Mouse (Mus musculus) embryo, embryonic 9.5 days (tissue): ENCODE measurements around the gene Prox1.

Source experiments
- DNase-seq: peaks from one replicate; pipeline ENCODE4 v3.0.0-alpha.2; 2017; ENCODE audit errors: extremely low spot score

The Prox1 gene

DNA sequence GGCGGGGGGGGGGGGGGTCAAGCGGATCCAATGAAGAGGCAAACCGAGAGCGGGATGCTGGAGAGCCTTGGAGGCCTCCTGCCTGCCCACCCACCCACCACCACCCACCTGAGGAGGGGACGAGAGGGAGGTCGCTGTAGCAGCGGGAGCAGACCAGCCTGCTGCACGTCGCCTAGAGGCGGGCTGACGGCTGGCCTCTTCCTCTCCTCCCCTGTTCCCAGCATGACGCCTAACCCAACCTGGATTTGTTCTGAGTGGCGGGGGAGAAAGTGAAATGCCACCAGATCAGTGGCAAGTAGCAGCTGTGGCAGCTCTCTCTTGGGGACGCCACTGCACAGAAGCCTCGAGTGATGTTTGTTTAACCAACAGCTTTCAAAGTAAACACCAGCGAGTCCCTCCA, 3.1 kb upstream of the Prox1 start:
- no peak for DNase-seq

GRCm38 (mm10) chr1:190172979-190173461, 2.5 kb upstream of the Prox1 start:
- no peak for DNase-seq

DNA sequence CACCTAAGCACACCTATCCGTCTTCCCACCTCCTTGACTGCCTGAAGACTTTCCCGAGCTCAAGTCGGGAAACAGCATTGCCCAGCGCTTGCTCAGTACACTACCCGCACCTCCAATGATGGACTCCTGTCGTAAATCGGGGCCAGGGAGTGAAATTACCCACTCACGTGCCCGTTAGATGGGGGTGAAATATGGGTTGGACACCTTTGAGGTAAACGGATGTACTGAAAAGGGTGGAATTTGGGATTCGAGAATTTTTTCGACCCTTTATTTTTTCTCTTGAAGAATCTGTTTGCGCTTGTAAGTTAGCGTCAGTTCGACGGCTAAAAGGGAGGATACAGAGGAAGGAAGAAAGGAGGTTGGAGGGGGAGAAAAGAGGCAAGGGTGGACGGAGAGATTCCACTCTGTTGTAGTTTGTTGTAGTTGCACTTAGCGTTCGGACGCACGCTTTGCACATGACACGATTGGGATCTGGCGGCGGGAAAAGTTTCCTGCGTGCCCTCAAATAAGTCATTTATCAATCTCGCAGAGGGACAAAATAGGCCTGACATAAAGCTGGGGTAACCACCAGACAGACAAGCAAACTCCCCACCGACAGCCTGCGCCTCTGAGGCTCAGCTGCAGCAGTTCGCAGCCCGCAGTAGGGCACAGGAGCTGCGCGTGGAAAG, 1.9 kb upstream of the Prox1 start:
- DNase-seq: no peak

DNA sequence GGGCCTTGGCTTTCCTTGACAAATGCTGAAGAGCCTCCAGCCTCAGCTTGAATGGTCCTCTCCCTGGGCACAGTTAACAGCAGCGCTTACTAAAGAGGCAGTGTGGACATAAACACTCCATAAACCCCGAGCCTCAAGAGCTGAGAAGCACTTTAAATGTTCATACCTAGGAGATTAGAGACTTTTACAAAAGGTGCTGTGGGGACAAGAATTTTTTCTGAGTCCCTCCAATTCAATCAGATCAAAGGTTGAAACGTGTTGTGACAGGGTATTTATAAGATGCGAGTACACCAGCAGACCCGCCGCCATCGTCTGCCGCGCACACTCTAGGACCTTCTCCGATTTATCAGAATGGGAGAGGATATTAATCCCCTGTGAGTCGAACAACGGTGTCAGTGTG, 1.2 kb upstream of the Prox1 start:
- no peak for DNase-seq

GRCm38 (mm10) chr1:190171341-190171740, 827 bp upstream of the Prox1 start:
- DNase-seq: no peak

DNA sequence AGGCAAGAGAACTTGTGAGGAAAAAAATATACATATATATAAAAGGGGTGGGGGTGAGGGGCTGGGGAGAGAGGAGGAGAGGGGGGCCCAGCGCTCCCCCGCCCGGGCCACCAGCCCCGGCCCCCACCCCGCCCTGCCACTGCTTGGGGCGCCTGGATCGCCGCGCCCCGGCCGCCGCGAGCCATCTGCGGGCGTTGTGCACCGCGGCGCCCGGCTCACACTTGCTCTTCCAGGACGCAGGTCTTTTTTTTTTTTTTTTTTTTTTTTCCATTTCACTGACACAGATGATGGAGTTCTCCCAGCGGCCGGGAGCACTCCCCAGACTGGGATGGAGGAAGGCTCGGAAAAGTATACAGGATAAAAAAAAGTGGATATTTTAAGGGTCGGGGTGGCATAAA, 304 bp upstream of the Prox1 start:
- DNase-seq: no peak

DNA sequence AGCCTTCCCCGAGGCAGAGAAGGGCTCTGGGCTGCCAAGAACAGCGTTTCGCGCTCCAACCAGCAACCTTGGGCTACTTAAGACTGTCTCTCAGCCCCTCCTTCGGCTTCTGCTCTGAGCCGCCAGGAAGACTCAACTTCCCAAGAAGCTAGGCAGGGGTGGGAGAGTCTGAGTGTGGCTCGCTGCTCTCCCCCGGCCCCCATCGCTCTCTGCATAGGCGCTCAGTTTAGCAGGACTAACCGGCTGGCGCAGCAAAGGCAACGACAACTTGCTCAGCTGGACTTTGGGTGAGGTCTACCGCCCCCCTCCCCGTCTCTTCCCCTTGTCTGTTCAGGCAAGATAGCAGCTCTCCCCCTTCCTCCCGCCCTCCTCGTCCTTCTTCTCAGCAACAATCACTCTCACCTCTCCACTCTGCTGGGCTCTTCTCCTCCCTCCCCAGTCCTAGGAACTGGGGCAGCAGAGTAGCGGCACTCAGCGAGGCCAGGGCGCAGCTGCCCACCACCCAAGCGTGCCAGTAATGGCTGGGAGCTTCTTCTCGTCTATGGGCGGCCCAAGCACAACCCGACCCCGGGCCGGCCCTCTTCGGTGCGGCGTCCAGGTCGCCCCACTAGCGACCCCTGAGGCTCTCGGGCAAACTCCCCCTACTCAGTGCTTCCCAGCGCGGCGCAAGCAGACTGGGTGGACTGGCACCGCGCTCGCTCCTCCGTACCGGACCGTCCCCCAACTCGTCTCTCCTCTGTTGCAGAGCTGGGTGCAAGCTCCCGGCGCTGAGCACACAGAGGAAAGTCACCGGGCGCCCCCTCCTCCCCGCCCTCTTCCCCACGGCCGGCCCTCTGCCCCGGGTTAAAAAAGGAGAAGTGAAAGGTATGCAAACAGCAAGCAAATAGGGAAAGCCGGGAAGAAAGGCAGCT, 1.5 kb downstream of the Prox1 start:
- DNase-seq: peak; percentile 72

- DNase-seq: no peak
These were observed 2.4 kb downstream of the Prox1 start for GRCm38 (mm10) chr1:190168115-190168514.

- no peak for DNase-seq
These were observed 2.9 kb downstream of the Prox1 start for GRCm38 (mm10) chr1:190167609-190168008.

GRCm38 (mm10) chr1:190165511-190165910, 5.0 kb downstream of the Prox1 start:
- DNase-seq: no peak

DNA sequence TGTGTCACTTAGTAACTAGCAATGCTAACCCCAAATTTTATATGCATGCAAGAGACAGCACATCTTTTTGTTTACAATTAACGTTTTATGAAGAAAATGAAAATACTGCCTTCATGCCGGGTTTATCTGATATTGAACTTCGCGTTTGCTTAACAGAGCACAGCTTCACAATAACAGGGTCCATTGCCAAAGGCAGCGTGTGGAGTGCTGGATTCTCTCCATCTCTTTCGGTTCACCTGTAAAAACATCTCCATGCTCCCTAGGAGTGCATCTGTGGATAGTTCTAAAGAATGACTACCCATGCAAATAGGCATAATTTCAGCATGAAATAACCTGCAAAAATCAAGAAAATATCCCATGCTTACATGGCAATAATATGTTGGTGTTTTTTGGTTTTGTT, 7.0 kb downstream of the Prox1 start:
- DNase-seq: no peak

DNA sequence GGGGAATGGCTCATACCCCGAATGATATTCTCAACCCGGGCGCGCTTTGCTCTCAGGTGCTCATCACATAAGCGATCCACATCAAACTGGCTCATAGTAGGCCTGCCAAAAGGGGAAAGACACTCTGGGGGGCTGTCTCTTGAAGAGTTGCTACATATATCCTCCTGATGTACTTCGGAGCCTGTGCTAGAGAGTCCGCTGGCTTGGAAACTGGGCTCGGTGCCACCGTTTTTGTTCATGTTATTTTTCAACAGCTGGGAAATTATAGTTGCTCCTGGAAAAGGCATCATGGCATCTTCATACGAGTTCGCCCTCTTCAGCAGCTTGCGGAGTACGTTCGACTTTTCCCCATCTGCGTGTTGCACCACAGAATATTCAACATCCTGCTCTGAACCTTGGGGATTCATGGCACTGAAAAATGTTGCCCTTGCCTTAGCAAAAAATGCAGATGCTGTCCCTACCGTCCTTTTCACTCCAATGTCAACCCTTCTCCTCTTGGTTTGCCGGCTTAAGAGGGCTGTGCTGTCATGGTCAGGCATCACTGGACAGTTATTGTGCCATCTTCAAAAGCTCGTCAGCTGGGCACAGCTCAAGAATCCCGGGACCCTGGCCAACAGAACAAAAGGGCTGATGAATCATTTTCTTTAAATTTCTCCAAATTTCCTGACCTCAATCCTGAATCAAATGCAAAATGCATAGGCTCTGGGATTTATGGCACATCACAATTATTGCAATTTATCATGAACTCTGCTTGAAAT, 8.6 kb downstream of the Prox1 start:
- no peak for DNase-seq

DNA sequence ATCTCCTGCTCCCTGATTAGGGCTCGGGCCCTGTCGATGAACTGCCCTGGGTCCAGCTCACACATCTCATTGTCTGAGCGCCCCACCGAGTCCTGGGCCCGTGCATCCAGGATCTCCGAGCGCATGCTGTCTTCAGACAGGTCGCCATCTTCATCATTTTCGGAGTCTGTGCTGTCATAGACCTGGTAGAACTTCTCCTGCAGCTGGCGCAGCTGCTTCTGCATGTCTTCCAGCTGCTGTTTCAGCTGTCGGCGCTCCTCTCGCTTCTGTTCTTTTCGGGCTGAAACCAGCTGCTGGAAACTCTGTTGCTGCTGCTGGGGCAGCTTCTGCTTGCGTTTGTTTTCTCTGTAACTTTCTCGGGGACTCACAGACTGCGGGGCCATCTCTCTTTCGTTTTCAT, 9.2 kb downstream of the Prox1 start:
- DNase-seq: no peak

DNA sequence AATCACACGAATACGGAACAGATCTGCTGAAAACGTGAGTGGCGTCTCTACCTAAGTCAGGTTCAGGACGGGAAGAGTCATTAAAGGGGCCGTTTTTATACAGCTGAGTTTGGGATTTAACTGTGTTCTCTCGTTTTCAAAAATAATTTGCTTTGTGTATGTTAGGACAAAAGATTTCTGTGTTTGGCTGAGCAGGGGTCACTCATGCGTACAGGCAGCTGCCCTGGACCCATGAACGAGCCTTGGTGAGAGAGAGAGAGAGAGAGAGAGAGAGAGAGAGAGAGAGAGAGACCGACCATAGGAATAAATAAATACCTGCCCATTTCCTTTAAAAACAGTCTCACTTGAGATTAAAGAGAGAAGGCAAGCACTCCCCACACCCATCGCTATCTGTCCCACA, 11.1 kb downstream of the Prox1 start:
- DNase-seq: no peak

DNA sequence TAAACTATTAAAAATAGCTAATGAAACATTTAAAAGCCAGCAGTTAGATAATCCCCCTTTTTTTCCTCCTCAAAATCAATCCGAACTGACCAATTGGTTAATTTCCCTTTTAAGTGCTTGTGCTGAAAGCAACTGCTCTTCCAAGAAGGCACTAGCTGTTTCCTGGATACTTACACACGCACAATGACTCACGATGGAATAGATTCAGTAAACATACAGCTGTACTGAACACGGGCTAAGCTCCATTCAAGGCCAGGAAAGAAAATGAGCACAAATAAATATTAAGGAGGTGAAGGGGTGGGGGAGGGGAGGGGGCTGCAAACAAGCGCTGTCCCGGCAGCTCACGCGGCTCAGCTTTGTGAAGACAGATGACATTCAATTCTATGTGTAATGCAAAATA, 14.8 kb downstream of the Prox1 start:
- no peak for DNase-seq

GRCm38 (mm10) chr1:190155021-190155420, 15.5 kb downstream of the Prox1 start:
- DNase-seq: no peak

DNA sequence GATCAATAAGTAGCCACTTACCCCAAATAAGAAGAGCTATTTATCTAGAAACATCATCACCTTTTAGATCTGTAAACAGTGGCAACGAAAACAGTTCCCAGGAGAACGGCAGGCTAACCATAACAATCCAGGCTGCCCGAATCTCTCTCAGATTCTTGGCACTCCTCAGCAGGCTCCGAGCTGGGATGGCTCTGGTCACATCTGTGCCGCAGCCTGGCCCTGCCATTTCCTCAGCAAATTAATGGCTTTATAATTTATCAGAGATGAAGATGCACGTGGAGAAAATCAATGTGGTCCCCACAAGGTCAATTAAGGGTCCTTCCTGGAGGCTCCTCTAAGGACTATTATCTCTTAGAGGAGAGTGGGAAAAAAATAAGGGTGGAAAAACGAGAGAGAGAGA, 16.2 kb downstream of the Prox1 start:
- no peak for DNase-seq

DNA sequence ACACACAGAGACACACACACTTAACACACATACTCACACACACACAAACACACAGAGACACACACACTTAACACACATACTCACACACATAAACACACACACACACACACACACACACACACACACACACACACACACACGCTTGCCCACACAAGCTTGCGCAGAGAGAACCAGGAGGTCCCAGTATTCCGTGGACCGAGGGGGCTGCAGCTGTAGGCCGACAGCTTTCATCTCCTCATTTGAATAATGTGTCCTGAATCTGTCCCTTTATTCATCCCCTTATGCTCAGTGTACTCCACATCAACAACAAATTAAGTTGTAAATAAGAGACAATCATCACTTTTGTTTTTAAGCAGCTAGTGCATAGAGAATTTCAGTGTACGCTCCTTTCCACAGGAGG, 17.9 kb downstream of the Prox1 start:
- no peak for DNase-seq

GRCm38 (mm10) chr1:190149233-190149741, 21.2 kb downstream of the Prox1 start:
- DNase-seq: no peak

DNA sequence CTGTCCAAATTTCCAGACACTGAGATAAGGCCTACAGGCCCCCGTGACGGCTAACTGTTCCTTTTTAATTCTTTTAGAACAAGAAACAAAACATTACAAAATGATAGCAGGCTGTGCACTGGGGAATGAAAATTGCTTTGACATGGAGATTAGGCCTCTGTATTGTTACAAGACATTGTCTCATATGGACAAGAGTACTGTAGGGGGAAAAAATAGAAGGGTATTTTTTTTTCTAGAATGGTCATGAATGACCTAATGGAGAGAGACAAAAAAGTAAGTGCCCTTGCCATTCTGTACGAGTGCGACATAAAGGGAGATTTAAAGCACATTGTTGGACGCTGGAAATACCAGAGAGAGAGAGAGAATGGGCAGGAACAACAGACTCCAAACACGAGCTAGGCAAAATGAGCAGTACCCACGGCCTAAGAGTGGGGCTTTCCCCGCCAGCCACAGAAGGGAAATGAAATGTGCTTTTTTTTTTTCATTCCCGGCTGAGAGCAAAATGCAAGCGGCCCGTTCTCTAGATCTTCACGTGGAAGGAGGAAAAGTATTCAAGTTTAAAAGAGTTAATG, 21.8 kb downstream of the Prox1 start:
- DNase-seq: no peak

DNA sequence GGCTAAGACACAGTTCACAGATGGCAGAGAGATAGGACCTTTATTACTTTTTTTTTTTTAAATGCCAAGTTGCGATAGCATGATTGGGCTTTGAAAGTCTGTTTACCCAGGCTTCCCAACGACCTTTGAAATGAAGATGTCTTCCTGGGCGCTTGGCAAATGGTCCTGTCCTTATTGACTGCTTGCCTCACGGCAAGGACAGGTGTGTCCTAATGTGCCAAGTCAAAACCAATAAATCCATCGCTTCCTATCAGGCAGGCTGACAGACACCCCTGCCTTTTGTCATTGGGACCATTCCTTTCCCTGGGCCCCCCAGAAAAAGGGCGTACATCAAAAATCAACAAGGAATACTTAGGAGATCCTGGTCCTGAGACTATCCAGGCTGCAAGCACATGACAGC, 22.7 kb downstream of the Prox1 start:
- no peak for DNase-seq

- no peak for DNase-seq
These were observed 26.1 kb downstream of the Prox1 start for GRCm38 (mm10) chr1:190144416-190144815.
